Mouse (Mus musculus): ENCODE measurements around the gene Nipsnap3b.
A peak's percentile ranks its signal among the peaks of the same experiment; 100 is the strongest.

DNA sequence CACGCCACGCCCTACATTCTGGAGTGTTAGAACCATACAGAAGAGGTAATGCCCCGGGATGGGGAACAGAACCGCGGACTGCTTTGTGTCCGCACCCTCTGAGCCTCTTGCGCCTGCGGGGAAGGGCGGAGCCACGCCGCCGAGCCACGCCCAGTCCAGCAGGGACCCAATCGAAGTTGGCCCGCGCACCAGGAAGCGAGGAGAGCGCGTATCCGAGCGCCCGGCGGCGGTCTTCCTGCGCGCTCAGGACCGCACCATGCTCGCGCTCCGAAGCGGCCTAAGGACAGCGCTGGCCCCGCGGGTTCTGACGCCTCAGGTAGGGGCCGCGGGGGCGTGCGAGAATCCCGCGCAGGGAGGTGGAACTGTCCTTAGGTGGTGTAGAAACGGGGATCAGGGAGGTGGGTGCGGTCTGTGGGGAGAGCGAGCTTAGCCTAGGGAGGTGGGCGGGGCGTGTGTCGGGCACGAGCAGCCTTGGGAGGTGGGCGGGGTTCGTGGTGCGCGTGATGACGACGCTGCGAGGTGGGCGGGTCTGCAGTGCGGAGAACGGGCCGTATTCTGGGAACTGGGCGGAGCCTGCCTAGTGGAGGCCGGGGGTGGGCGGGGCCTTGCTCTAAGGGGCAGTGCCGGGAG lies at the start of gene Nipsnap3b:
- TF ChIP-seq POLR2A (IDR thresholded peaks at IDR 0.05; ENCODE audit: borderline replicate concordance, control insufficient read depth, low read depth, low read length) (peak; percentile 65; the same call in 1 of the 2 replicates), CTCF (IDR thresholded peaks at IDR 0.05; ENCODE audit: control insufficient read depth, insufficient read depth, low read length) (no peak)
